Mouse (Mus musculus) liver, embryonic 14.5 days (tissue): Measurements from ENCODE around the gene Bri3. TPM values are rescaled to one million over a fixed set of nuclear protein-coding genes. Genes with fewer than 3 reads are reported as not detected.

Experiments used
- ATAC-seq: fragments of 200-750 bp; cut with Nextera tagmentation; 2 replicates; pipeline ENCODE4 v1.8.0; 2017; ENCODE audit warnings: moderate number of reproducible peaks, mild to moderate bottlenecking, moderate library complexity; ENCODE audit not compliant: insufficient read depth
- DNase-seq, 3 experiments: peaks; one replicate each; pipeline ENCODE4 v3.0.0-alpha.2; 2012 to 2013; ENCODE audit warnings: low read depth in 3 of 3, low spot score in 3 of 3
- H3K27ac ChIP-seq: fragments of 300-500 bp; sonication (generic); 2 replicates; pipeline ENCODE4 v1.5.1; 2014; ENCODE audit warnings: moderate library complexity, mild to moderate bottlenecking, control low read depth, inconsistent platforms
- H3K27me3 ChIP-seq: fragments of 300-500 bp; sonication (generic); 2 replicates; pipeline ENCODE4 v1.6.1; 2014; ENCODE audit warnings: mild to moderate bottlenecking, low read length, moderate library complexity; ENCODE audit not compliant: control insufficient read depth, insufficient read depth
- H3K36me3 ChIP-seq: fragments of 300-500 bp; sonication (generic); replicated peaks from 2 replicates; pipeline ENCODE4 v1.6.1; 2014; ENCODE audit warnings: low read depth; ENCODE audit not compliant: control insufficient read depth, insufficient read depth
- H3K4me1 ChIP-seq, 2 experiments: fragments of 200-500 bp in 1 of 2; fragments of 300-500 bp in 1 of 2; sonication (generic) in 1 of 2; replicated peaks; 2 replicates each; pipeline ENCODE4 v1.6.1; 2012 to 2014; ENCODE audit warnings: antibody characterized with exemption in 1 of 2, inconsistent platforms in 1 of 2, low read length in 1 of 2; ENCODE audit not compliant: control insufficient read depth in 2 of 2, insufficient read depth in 2 of 2
- H3K4me2 ChIP-seq: fragments of 300-500 bp; sonication (generic); 2 replicates; pipeline ENCODE4 v1.6.1; 2014; ENCODE audit warnings: low read depth, mild to moderate bottlenecking, control low read depth, moderate library complexity
- H3K4me3 ChIP-seq, 2 experiments: fragments of 200-500 bp in 1 of 2; fragments of 300-500 bp in 1 of 2; sonication (generic) in 1 of 2; 2 replicates each; pipeline ENCODE4 v1.5.1; 2012 to 2014; ENCODE audit warnings: low read depth in 2 of 2, low read length in 2 of 2, mild to moderate bottlenecking in 2 of 2, control low read depth in 1 of 2, inconsistent platforms in 1 of 2, moderate library complexity in 1 of 2; ENCODE audit not compliant: insufficient read depth in 1 of 2
- H3K9ac ChIP-seq: fragments of 300-500 bp; sonication (generic); replicated peaks from 2 replicates; pipeline ENCODE4 v1.6.1; 2014; ENCODE audit warnings: mild to moderate bottlenecking, control low read depth, moderate library complexity
- H3K9me3 ChIP-seq: fragments of 300-500 bp; sonication (generic); 2 replicates; pipeline ENCODE4 v1.6.1; 2016; ENCODE audit warnings: low read length, mixed read lengths; ENCODE audit not compliant: control insufficient read depth
- CTCF ChIP-seq: IDR thresholded peaks from 2 replicates; pipeline ENCODE4 v1.5.1; 2016; ENCODE audit warnings: antibody characterized with exemption, low read depth, control low read depth
- EP300 ChIP-seq: IDR thresholded peaks from 2 replicates; pipeline ENCODE4 v1.6.1; 2016; ENCODE audit warnings: antibody characterized with exemption, low read depth
- WGBS: fragments of 180-500 bp; shearing (Covaris S2); extraction: QIAGEN DNeasy Blood & Tissue Kit; methylation state at CpG from one replicate; pipeline ENCODE4 v1.1.7; 2014; ENCODE audit not compliant: insufficient replicate concordance; 5-methylcytosine and 5-hydroxymethylcytosine counted together
- polyA plus RNA-seq, 2 experiments: library from polyadenylated mRNA; depleted of rRNA in 1 of 2; stranded (reverse) in 1 of 2; unstranded in 1 of 2; fragments of >200 nt; fragmentation: Nextera tagmentation in 1 of 2; extraction: Ambion mirVana in 1 of 2; gene quantifications; 2 replicates each; pipeline versions ENCODE4 v1.2.1 to v1.2.3; 2012 to 2014

Bri3 gene
- polyA plus RNA-seq, 2 experiments: 12.1 to 15.9 TPM

GRCm38 (mm10) chr5:144259228-144259627, 15.0 kb downstream of the Bri3 start:
- ATAC-seq (no peak), DNase-seq (no peak)
- H3K4me3 ChIP-seq: no peak overlapping the region
- no peak overlapping the region for H3K27ac ChIP-seq
- H3K27me3 ChIP-seq: no peaks in the 10 kb centered on the region; the same call in 1 of the 2 replicates
- no peaks in the 10 kb centered on the region for H3K36me3 ChIP-seq
- TF ChIP-seq CTCF (no peak), EP300 (no peak)
- H3K9ac ChIP-seq: no peak overlapping the region
- no peak overlapping the region for H3K4me2 ChIP-seq
- WGBS: 81% methylated on average over 6 of the region's 6 CpGs
- peaks cover 6 to 13% of the 10 kb centered on the region in 2 experiments for H3K4me1 ChIP-seq
- no peaks in the 10 kb centered on the region for H3K9me3 ChIP-seq

- Histone ChIP-seq H3K27ac (no peak overlapping the region), H3K4me2 (no peak overlapping the region), H3K36me3 (peaks cover 3% of the 10 kb centered on the region; the same call in 1 of the 2 replicates), H3K9ac (no peak overlapping the region), H3K4me1 (peaks cover 0 to 8% of the 10 kb centered on the region in 2 experiments; a peak in 2 of 4 replicates), H3K4me3 (no peak overlapping the region), H3K9me3 (no peaks in the 10 kb centered on the region), H3K27me3 (no peaks in the 10 kb centered on the region; the same call in 1 of the 2 replicates)
- DNase-seq: no peak
- ATAC-seq: no peak
- 69% methylated on average over 8 of the region's 8 CpGs for WGBS
- TF ChIP-seq EP300 (no peak), CTCF (no peak)
Observed at GRCm38 (mm10) chr5:144260464-144260863, 16.2 kb downstream of the Bri3 start.

DNA sequence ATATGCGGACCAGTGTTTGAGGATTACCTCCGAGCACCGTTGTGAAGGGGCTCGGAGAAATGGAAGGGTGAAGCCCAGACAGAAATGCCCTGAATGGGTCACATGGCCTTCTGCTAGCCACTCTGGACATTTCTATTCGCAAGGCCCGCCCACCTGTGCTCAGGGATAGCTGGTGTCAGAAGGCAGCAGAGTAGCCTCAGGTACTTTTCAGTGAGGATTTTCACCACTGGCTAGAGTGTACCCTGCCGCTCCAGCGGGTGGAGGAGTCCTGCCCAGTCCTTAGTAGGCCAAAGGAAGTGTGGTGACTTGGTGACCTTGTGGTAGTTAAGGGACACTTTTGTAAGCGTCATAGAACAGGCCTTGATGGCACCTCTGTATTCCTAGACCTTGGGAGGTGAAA, 17.1 kb downstream of the Bri3 start:
- Histone ChIP-seq H3K9ac (no peak overlapping the region), H3K4me3 (no peak overlapping the region), H3K4me1 (peaks cover 0 to 8% of the 10 kb centered on the region in 2 experiments; a peak in 2 of 4 replicates), H3K4me2 (no peak overlapping the region), H3K36me3 (peaks cover 3% of the 10 kb centered on the region; the same call in 1 of the 2 replicates), H3K27me3 (no peaks in the 10 kb centered on the region), H3K27ac (no peak overlapping the region), H3K9me3 (no peaks in the 10 kb centered on the region)
- no peak for DNase-seq
- 74% methylated on average over 9 of the region's 9 CpGs for WGBS
- no peak for ATAC-seq
- TF ChIP-seq EP300 (no peak), CTCF (no peak)

GRCm38 (mm10) chr5:144261829-144262228, 17.6 kb downstream of the Bri3 start:
- 81% methylated on average over 5 of the region's 5 CpGs for WGBS
- Histone ChIP-seq H3K9me3 (no peaks in the 10 kb centered on the region), H3K27ac (no peak overlapping the region), H3K4me2 (no peak overlapping the region), H3K4me1 (peaks cover 0 to 4% of the 10 kb centered on the region in 2 experiments; a peak in 2 of 4 replicates), H3K27me3 (no peaks in the 10 kb centered on the region), H3K9ac (no peak overlapping the region), H3K36me3 (peaks cover 3% of the 10 kb centered on the region; the same call in 1 of the 2 replicates), H3K4me3 (no peak overlapping the region)
- DNase-seq (no peak), ATAC-seq (no peak)
- TF ChIP-seq EP300: no peak
- no peak for TF ChIP-seq CTCF

GRCm38 (mm10) chr5:144263082-144263481, 18.8 kb downstream of the Bri3 start:
- peaks cover 3% of the 10 kb centered on the region; the same call in 1 of the 2 replicates for H3K36me3 ChIP-seq
- WGBS: 72% methylated on average over 9 of the region's 9 CpGs
- no peaks in the 10 kb centered on the region for H3K27me3 ChIP-seq
- H3K27ac ChIP-seq: no peak overlapping the region
- ATAC-seq (no peak), DNase-seq (no peak)
- H3K4me2 ChIP-seq: no peak overlapping the region
- H3K4me3 ChIP-seq: no peak overlapping the region
- H3K4me1 ChIP-seq: no peaks in the 10 kb centered on the region
- TF ChIP-seq CTCF: no peak
- no peak for TF ChIP-seq EP300
- H3K9me3 ChIP-seq: no peaks in the 10 kb centered on the region
- H3K9ac ChIP-seq: no peak overlapping the region
